Mouse (Mus musculus) cerebellum, adult 9-10 months (tissue): ENCODE data around the gene Pcgf5.
"Not testable (repeated sequence)": the region's sequence is repeated elsewhere in the genome, so short reads cannot be mapped to it uniquely, and the experiment has no call there.

ENCODE experiments used
- DNase-seq: peaks from one replicate; pipeline ENCODE4 v3.0.0; 2022

Gene Pcgf5

DNA sequence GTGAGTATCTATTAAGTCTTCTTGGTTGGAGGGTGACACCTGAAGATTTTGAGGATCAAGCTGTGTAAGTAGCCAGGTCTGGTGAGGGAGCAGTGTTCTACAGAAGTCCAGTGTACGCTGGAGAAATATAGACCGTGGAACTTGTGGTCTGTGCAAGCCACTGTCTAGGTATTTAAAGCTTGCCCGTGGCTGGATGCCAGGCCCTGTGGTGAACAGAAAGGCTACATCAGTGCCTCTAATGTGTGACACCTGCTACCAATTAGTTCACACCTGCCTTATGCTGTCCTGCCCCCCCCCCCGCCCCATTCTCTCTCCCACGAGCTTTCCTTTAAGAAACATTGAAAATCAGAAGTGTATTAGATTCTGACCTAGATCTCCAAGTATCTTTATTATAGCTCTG lies 40.4 kb downstream of the Pcgf5 start:
- DNase-seq, result peak; percentile 86

DNA sequence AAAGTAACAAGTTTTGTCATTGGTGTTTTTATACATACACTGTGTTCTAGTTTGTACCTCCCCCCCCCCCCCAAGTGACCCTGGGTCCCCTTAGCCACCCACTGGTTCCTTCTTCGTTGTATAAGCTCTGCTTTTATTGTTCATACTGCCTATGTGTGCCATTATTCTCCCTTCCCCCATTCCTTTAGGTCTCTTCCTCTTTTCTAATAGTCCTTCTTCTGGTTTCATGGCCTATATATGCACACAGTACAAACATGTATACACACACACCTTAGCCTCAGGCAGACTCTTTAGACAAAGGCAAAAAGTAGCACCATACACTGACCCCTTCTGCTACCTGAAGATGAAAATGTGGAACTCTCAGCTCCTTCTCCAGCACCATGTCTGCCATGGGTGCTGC lies 42.6 kb downstream of the Pcgf5 start:
- no peak for DNase-seq

DNA sequence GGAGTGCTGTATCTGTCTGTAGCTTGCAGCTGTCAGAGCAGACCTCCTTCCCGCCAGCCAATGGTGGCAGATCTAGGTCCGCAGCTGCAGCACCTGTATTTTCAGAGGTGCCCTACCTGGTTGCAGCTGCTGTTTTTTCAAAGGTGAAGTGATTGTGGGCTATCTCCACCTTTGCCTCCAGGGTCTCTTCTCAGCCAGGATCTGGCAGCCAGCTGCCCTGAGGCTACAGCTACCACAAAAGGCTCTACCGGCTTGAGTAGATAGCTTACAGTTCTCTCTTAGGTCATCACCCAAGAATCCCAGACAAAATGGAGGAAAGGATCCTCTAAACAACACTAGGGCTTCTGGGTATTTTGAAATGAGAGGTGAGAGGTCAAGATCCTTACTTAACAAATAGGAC lies 50.4 kb downstream of the Pcgf5 start:
- no peak for DNase-seq

DNA sequence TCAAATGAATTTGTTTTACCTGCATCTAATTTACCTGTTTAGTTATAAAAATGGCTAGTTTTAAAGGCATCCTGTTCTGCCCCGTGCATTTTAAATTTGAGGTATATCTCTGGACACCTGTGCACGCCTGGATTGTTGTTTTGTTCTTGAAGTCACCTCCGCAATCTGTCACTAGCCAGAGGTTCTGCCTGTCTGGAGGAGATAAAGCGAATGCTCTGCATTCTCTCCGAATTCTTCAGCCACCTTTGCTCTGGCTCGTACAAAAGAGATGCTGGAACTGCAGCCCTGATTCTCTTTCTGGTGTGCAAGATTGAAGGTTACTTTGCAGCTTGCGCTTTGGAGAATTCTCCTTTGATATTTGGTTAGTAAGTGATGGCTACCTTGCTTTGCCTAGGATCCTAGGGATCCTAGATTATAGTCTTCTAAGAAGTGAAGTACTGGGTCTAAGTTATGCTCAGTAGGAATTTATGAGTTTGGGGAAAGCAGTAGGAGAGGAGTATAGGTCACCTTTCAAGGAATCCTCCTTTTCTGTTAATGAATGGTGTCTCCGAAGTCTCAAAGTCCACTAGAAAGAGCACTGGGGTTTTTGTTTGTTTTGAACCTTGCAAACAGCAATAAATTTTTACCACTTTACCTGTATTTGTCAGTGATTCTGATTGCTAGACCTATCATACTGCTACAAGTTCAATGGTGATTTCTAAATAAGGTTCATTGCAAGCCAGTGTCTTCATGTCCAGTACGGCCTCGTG lies 60.4 kb downstream of the Pcgf5 start:
- no peak for DNase-seq

DNA sequence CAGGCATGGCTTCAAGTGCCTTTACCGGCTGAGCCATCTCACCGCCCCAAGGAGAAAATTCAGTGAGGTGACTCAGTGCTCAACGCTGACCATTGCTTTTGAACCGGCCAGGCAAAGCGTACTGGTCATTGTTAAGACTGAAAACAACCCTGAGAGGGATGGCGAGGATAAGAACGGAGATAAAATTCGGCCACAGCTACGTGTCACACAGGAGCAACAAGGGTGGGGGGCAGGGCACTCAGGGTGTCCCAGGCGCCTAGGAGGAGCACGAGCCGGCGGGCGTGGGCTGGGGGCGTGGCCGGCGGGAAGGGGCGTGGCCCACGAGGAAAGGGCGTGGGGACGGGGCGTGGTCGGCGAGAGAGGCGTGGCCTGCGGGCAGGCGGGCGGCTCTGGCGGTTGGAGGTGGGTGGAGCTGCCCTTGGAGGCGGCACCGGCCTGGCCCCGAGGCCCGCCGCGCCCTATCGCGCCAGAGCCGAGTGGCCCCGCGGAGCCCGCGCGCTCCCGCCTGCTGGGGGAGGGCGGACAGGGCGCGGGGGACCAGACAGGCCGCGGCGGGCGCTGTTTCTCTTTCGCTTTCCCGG lies 61.3 kb downstream of the Pcgf5 start:
- peak; percentile 83 for DNase-seq

DNA sequence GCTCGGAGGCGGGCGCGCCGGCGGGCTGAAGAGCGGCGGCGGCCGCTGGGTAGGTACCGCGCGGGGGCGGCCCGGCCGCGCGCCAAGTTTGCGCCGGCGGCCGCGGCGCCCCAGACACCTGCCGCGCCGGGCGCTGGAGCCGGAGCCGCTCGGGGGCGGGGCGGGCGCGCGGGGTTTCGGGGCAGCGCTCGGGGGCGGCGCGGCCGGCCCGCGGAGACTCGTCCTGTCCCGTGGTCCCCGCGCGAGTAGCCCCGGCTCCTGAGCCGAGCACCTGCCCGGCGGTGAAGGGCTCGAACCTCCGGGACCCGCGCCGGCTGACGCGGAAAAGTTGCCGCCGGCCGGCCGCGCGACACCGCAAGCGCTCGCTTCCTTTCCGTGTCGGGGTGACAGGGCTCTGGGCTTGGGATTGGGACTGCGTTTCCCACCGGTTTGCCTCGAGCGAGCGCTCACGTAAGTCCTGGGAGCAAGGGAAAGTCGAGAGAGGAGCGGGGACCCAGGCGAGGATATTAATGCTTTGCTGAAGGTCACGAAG lies 61.8 kb downstream of the Pcgf5 start:
- DNase-seq, result no peak

DNA sequence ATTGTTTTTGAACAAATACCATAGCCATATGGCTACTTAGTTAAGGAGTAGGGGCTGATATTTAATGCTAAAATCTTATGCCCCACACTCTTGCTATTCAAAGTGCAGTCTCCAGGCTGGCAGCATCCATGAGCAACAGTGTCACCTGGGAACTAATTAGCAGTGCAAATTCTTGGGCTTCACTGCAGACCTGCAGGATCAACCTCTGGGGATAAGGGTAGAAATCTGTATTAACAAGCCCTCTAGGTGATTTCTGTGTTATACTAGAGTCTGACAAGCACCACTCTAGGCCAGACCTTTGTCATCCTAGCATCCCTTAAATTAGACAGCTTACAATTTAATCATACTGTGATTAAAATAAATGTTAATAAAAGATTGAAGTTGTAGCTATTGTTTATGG lies 71.8 kb downstream of the Pcgf5 start:
- DNase-seq, result no peak

DNA sequence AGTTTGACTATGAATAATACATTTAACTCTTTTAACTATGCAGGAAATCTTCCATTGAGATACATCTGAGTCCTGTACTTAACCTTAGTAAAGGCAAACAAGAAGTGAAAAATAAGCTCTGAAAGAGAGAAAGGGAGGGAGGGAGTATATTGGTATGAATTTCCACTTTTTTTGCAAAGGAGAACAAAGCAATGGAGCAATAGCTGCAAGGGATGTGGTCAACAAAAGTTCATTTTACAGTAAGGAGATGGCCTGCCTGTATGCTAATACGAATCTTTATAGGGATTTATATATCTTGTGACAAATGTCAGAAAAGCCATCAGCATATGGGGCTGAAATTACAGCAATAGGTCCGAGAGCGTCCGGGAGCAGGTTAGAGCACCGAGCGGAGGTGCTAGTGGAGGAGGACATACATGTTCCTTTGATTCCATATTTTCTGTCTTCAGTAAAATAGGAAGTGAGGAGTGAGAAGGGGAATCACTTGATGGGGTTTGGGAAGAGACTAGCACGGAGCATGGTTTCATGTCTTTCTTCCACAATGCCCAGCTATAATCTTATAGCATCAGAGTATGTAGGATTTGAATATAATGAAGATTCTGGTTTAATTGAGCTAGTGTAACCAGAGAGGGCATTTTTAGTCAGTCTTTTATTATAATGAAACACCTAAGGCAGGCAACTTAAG lies 79.2 kb downstream of the Pcgf5 start:
- no peak for DNase-seq

DNA sequence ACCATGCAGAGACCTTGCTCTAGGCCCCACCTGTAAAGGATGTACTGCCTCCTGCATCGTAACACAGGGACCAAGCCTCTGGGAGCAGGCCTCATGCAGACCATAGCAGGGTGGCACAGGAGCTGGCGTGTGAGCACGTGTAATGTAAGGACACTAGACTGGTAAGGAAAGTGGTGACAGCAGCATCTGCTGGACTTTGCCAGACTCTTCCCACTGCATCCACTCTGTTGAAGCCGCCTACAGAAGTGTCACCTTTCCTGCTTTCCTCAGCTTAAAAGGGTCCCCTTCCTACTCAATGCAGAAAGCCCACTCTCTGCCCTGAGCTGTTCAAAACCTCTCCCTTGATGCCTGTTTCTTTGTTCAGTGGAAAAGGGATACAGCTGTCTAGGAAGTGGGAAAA lies 80.0 kb downstream of the Pcgf5 start:
- no peak for DNase-seq

DNA sequence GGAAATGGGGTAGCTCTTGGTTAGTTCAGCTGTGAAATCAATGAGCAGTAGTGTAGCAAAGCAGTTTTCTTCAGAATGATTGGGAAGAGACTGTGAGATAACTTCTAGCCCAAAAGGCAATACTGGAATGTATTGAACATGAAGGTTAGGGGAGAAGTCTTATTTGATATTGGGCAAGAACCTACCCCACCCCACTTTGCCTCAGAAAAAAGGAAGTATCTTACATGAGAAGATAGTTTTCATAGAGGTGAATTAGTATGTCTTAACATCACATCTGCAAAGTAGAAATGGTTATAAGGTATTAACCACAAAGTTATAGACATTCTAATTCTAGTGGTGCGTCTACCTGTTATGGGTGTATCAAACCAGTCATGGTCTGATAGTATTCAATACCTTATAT lies 81.2 kb downstream of the Pcgf5 start:
- no peak for DNase-seq

DNA sequence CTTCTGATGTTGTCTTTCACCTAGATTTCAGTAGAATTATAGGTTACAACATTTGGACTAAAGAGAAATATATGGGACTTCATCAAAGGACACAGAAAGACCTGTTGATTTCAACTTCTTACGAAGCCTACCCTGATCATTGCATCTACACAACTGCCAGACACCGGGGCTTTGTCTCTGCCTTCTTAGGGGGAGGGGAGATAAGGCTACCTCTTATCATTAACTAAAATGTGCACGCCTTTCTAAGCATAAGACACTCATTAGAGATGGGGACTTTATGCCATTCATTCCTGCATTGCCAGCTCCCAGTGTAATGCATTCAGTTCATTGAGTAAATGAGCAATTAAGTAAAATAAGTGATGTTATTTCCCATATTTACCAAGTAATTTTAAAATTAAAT lies 85.1 kb downstream of the Pcgf5 start:
- DNase-seq, result no peak

DNA sequence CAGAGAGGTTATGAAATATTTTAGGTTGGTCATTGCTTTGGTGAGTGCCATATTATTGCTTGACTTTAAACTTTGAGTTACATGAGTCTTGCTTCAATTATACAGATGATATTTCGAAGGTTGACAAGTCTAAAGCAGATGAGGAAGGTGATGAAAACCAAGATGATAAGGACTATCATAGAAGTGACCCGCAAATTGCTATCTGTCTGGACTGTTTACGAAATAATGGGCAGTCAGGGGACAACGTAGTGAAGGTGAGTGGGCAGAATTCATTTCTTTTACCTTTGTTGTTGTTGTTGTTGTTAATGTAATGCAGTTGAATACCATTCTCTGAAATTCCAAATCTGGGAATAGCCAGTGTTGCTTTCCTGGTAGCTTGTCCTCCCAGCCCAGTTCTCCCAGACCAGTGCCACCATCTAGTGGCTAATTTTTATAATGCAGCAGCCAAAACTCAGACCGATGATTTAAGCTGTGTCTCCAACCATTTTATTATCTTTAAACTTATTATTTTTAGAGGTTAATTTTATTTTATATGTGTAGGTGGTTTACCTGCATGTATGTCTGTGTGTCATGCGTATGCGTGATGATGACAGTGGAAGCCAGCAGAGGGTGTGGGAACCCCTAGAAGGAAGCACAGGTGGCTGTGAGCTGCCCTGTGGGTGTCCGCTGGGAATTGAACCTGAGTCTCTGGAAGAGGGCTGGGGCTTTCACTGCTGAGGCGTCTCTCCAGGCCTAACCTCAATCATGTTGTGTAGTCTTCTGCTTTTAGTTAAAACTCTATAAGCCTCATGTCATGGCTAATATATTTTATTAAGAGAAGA lies 92.0 kb downstream of the Pcgf5 start:
- DNase-seq, result peak; percentile 53

DNA sequence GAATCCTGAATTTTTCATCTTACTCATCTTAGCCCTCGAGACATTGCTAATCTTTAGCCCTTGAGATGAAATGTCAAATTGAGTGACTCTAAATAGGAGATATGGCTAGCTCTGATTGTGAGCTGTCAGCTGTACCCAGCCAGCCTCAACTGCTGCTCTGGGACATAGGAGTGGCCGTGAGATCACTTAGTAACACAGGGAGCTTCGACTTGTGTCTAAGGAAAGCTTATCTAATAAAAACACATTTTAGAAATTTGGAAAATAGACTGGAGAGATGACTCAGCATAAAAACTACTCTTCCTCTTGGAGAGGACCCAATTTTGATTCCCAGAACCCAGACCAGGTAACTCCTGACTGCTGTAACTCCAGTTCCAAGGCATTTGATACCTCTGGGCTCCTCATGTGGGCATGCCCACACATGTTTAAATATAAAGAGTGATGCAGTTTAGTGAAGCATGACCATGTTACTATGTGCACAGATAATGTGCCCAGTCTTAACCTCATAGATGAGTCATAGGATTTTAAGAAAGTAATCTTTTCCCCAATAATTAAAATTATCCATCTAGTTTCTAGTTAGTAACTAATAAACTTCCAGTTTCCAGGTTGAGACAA lies 103.0 kb downstream of the Pcgf5 start:
- no peak for DNase-seq

DNA sequence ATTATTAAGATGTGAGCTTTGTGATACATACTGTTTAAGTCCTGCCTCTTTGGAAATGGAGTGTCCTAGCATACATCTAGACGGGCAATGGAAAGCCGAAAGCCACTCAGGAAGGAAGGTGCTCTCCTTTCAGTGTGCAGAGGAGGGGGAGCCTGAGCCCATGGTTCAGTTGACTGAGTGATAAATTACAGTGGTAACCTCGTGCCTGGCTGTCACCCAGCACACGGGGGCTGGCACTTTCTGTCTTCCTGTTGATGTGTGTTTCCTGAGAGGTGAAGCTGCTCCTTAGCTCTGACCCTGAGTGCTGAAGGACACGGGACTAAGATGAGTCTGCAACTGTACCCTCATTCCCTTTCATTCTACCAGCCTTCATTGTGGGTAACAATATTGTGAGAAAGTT lies 103.6 kb downstream of the Pcgf5 start:
- no peak for DNase-seq

DNA sequence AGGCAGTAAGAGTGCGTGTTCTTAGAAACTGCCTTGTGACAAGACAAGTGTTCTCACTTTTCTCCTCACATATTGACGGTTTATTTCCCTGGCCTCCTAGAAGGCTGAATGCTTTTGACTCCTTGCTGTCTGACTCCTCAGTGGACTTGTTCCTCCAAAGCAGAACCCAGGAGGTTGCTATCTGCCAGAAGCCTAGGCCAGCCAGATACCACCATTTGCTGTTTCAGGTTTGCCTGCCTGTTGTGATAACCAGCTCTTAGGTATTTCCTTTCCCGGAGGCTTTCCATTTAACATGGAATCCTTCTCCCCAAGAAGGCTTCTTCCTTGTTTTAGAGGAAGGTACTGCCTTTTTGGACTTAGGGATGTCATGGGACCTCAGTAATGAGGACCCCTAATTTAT lies 104.1 kb downstream of the Pcgf5 start:
- DNase-seq, result not testable (repeated sequence)

DNA sequence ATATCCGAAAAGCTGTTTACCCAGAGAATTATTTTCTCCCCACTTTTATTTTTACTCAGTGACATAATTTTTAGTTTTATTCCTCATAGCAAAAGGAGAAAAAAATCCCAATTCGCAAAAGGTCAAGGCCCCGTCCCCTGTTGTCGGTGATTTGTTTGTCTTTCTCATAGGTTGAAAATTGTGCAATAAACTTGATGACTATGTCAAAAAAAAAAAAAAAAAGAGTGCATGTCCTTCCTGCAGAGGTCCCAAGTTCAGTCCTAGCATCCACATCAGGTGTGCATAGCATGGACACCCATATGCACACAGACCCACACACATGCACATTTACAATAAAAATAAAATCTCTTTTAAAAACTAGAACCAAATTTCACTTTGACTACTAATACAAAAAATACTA lies 105.3 kb downstream of the Pcgf5 start:
- DNase-seq, result no peak

DNA sequence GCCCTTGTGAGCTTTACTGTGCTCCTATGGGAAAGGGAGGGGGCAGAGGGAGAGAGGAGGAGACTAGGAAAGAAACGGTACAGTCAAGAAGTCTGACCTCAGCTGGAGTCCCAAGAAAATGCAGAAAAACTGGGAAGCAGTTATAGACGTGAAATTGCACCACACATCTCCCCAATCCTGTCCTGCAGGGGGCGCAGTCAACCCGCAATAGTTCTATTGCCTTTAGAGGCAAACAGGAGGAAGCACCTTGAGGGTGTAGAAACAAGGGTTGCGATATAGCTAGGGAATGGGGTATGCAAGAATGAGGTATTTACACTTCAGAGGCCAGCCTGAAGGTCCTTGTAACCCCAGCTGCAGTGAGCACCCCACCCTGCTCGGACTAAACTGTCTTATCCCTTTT lies 122.0 kb downstream of the Pcgf5 start:
- DNase-seq, result peak; percentile 68

DNA sequence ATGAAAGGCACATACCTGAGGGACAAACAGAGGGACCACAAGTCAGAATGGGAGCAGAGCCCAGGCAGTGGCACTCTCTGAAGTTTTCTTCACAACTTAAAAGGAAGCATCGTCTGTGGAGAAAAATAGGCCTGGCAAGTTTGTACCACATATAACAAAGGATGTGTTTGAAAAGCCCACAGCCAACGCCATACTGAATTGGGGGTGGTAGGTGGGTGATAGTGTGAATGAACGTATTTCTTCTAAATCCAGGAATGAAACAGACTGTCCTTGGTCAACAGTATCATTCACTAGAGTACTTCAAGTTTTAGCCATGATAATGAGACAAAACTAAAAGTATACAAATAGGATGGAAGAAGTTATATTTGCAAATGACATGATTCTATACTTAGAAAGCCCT lies 123.2 kb downstream of the Pcgf5 start:
- no peak for DNase-seq

DNA sequence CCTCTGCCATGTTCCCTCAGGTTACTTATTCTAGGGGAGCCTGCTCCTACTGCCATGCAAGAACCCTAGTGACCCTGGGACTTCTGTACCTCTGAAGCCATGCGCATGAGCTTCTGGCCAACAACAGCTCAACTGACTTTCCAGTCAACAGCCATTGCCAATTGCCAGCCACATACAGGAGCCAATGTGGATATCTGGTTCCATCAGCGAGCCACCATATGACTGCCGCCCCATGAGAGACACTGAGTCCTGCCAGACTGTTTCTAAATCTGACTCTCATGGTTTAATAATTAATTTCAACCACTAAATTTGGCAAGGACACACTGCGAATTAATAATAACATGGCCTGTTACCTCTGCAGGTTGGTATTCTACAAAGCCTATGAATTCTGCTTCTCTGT lies 128.5 kb downstream of the Pcgf5 start:
- no peak for DNase-seq

DNA sequence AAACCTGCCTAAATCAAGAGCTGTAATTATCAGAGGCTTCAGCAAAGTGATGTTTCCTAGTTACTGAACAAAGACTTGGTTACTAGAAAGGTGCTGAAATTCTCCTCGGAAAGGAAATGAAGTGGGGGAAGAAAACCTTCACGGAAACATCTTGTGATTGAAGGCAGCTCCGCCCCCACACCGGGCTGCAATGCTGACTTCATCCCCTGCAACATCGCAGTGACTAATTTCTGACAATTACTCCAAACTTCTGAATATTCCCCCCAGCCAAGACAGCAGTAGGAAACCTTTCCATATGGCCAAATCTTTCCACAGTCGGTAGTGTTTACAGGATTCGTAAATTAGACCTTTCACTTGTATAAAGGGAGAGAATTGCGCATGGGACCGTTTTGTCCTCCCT lies 129.0 kb downstream of the Pcgf5 start:
- DNase-seq, result no peak

DNA sequence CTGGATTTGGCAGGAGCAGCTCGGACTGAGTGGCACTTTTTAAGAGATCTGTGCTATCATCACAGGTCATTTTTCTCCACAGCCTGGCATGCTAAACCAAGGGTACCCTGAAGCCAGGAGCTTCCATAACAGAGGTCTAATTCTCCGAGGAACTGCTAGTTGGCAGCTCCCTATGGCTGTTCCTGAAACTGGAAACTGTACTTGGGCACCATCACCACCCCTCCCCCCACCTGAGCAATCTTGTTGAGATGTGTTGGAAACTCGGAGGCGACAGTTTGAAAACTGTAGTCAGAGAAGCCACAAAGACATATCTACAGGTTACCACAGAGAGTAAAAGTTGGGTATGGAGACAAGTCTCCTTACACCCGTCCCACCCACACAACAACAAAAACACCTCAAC lies 129.6 kb downstream of the Pcgf5 start:
- DNase-seq, result no peak

DNA sequence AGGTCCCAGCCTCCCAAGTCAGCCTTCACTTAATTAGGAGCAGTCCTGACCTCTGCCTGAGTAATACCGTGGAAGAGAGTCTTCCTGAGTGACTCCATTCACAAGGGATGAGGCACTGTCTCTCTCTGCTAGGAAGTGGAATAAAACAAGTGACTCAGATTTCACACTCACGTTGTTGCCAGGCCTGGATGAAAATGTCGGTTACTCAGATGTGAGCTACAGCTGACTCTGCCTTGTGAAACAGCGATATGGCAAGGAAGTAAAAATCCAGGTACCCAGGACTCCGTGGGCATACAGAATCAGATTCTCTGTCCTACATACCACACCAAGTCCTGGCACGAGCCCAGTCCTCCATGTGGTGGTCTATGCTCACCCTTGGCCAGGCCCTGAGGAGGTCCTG lies 142.8 kb downstream of the Pcgf5 start:
- DNase-seq, result no peak

DNA sequence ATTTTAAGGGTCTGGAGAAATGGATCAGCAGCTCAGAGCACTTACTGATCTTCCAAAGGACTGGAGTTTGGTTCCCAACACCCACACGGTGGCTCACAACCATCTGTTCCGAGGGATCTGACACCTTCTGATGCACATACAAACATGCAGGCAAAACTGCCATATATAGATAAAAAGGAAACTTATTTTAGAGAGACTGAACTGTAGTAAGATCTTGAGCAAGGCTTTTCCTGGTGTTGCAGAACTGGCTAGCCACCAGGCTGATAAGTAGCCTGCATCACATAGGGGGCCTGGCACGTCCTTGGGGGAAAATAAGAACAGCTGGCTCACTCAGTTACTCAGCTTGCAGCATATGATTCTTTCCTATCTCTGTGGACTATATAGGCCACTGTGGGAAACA lies 147.4 kb downstream of the Pcgf5 start:
- DNase-seq, result no peak
